Mouse (Mus musculus) adrenal gland, adult 2 months (tissue): ENCODE measurements around the gene Cd48. TPM values are rescaled to one million over a fixed set of nuclear protein-coding genes. Genes with fewer than 3 reads are reported as not detected.
A peak's percentile ranks its signal among the peaks of the same experiment; 100 is the strongest.
"Not testable (repeated sequence)": the region's sequence is repeated elsewhere in the genome, so short reads cannot be mapped to it uniquely, and the experiment has no call there.

Source experiments
- DNase-seq: peaks from one replicate; pipeline ENCODE4 v3.0.0; 2021
- long read RNA-seq: library from polyadenylated mRNA; stranded (forward); transcript quantifications from one replicate; pipeline ENCODE4 v2.0.0, GENCODE M21; 2021
- polyA plus RNA-seq: library from polyadenylated mRNA; depleted of rRNA; stranded (reverse); fragments of >200 nt; gene quantifications from 2 replicates; pipeline ENCODE4 v1.2.3, GENCODE M21; 2012; rRNA removed
- total RNA-seq, 2 experiments: library from RNA; stranded (reverse); gene quantifications; 2 replicates each; pipeline ENCODE4 v1.2.3; 2021

Gene Cd48
- total RNA-seq (1 to 10 TPM; 3.1 TPM), polyA plus RNA-seq (1.4 TPM in 2 replicates)
- long read RNA-seq, partial matches to known transcripts = 0 of 3 reads
- long read RNA-seq, other reads (novel, unspliced or antisense) = 0 of 3 reads

GRCm38 (mm10) chr1:171681531-171682299, at the start of gene Cd48:
Cd48 (plus strand) TSS chr1:171682009.
- DNase-seq = no peak

- no peak for DNase-seq
Observed at GRCm38 (mm10) chr1:171635696-171636095, 46.1 kb upstream of the Cd48 start.

GRCm38 (mm10) chr1:171637101-171637500, 44.7 kb upstream of the Cd48 start:
- no peak for DNase-seq

- no peak for DNase-seq
Observed at GRCm38 (mm10) chr1:171638686-171639085, 43.1 kb upstream of the Cd48 start.

GRCm38 (mm10) chr1:171640796-171641195, 41.0 kb upstream of the Cd48 start:
- DNase-seq = no peak

GRCm38 (mm10) chr1:171643612-171644011, 38.2 kb upstream of the Cd48 start:
- DNase-seq = no peak

GRCm38 (mm10) chr1:171646429-171646940, 35.3 kb upstream of the Cd48 start:
- DNase-seq = no peak

- DNase-seq = no peak
Observed at GRCm38 (mm10) chr1:171647716-171648115, 34.1 kb upstream of the Cd48 start.

- no peak for DNase-seq
Observed at GRCm38 (mm10) chr1:171648840-171649239, 33.0 kb upstream of the Cd48 start.

- no peak for DNase-seq
Observed at GRCm38 (mm10) chr1:171652734-171653133, 29.1 kb upstream of the Cd48 start, which contains the start of gene Slamf7. Slamf7 (minus strand) TSS chr1:171653035.

GRCm38 (mm10) chr1:171658561-171658991, 23.2 kb upstream of the Cd48 start:
- DNase-seq = peak; percentile 6

- DNase-seq = no peak
Observed at GRCm38 (mm10) chr1:171660423-171660822, 21.4 kb upstream of the Cd48 start.

GRCm38 (mm10) chr1:171661482-171661881, 20.3 kb upstream of the Cd48 start:
- no peak for DNase-seq

GRCm38 (mm10) chr1:171663757-171664156, 18.1 kb upstream of the Cd48 start:
- no peak for DNase-seq

- DNase-seq = peak; percentile 9
Observed at GRCm38 (mm10) chr1:171666350-171666749, 15.5 kb upstream of the Cd48 start.

GRCm38 (mm10) chr1:171667160-171667559, 14.6 kb upstream of the Cd48 start:
- no peak for DNase-seq

GRCm38 (mm10) chr1:171672451-171672850, 9.4 kb upstream of the Cd48 start:
- DNase-seq = not testable (repeated sequence)

GRCm38 (mm10) chr1:171672854-171673475, 8.8 kb upstream of the Cd48 start:
- no peak for DNase-seq

GRCm38 (mm10) chr1:171674467-171674866, 7.3 kb upstream of the Cd48 start:
- DNase-seq = no peak

- no peak for DNase-seq
Observed at GRCm38 (mm10) chr1:171677721-171678120, 4.1 kb upstream of the Cd48 start.

GRCm38 (mm10) chr1:171681009-171681408, 800 bp upstream of the Cd48 start:
- no peak for DNase-seq

GRCm38 (mm10) chr1:171684923-171685322, 3.1 kb downstream of the Cd48 start:
- no peak for DNase-seq

- DNase-seq = no peak
Observed at GRCm38 (mm10) chr1:171687320-171687719, 5.5 kb downstream of the Cd48 start.
